Mouse (Mus musculus): ENCODE measurements around the gene Gapt.

- no peak for TF ChIP-seq CTCF (IDR thresholded peaks at IDR 0.05; ENCODE audit: low read depth, low read length)
- TF ChIP-seq POLR2A (IDR thresholded peaks at IDR 0.05; ENCODE audit: extremely low read depth, insufficient read depth, low read length), result no peak
Measured at GRCm38 (mm10) chr13:110392631-110393030, 35.6 kb upstream of the Gapt start.
